Mouse (Mus musculus) neural tube, embryonic 15.5 days (tissue): ENCODE measurements around the gene Hs2st1. TPM values are rescaled to one million over a fixed set of nuclear protein-coding genes. Genes with fewer than 3 reads are reported as not detected.

Experiments used
- ATAC-seq: fragments of 200-750 bp; cut with Nextera tagmentation; 2 replicates; pipeline ENCODE4 v1.8.0; 2017; ENCODE audit warnings: mild to moderate bottlenecking, moderate TSS enrichment, moderate library complexity; ENCODE audit not compliant: low FRiP score
- H3K27ac ChIP-seq: fragments of 300-500 bp; sonication (generic); replicated peaks from 2 replicates; pipeline ENCODE4 v1.5.1; 2015; ENCODE audit warnings: mild to moderate bottlenecking, inconsistent platforms
- H3K27me3 ChIP-seq: fragments of 300-500 bp; sonication (generic); replicated peaks from 2 replicates; pipeline ENCODE4 v1.6.1; 2015; ENCODE audit warnings: inconsistent platforms
- H3K36me3 ChIP-seq: fragments of 300-500 bp; sonication (generic); 2 replicates; pipeline ENCODE4 v1.6.1; 2015; ENCODE audit warnings: inconsistent platforms
- H3K4me1 ChIP-seq: fragments of 300-500 bp; sonication (generic); 2 replicates; pipeline ENCODE4 v1.6.1; 2015; ENCODE audit warnings: inconsistent platforms
- H3K4me2 ChIP-seq: fragments of 300-500 bp; sonication (generic); 2 replicates; pipeline ENCODE4 v1.6.1; 2015; ENCODE audit warnings: inconsistent platforms, mild to moderate bottlenecking, moderate library complexity
- H3K4me3 ChIP-seq: fragments of 300-500 bp; sonication (generic); replicated peaks from 2 replicates; pipeline ENCODE4 v1.5.1; 2015; ENCODE audit warnings: mild to moderate bottlenecking, inconsistent platforms
- H3K9ac ChIP-seq: fragments of 300-500 bp; sonication (generic); replicated peaks from 2 replicates; pipeline ENCODE4 v1.6.1; 2015; ENCODE audit warnings: mild to moderate bottlenecking, inconsistent platforms
- H3K9me3 ChIP-seq: fragments of 300-500 bp; sonication (generic); replicated peaks from 2 replicates; pipeline ENCODE4 v1.6.1; 2016; ENCODE audit warnings: inconsistent platforms
- WGBS: fragments of 180-500 bp; shearing (Covaris S2); methylation state at CpG from one replicate; pipeline ENCODE4 v1.1.7; 2015; ENCODE audit warnings: mixed read lengths; 5-methylcytosine and 5-hydroxymethylcytosine counted together
- polyA plus RNA-seq: library from polyadenylated mRNA; unstranded; fragments of >200 nt; fragmentation: Nextera tagmentation; extraction: Ambion mirVana; gene quantifications from 2 replicates; pipeline ENCODE4 v1.2.1, GENCODE M21; 2015

Gene Hs2st1
- 13.6 and 14.4 TPM in 2 replicates for polyA plus RNA-seq

DNA sequence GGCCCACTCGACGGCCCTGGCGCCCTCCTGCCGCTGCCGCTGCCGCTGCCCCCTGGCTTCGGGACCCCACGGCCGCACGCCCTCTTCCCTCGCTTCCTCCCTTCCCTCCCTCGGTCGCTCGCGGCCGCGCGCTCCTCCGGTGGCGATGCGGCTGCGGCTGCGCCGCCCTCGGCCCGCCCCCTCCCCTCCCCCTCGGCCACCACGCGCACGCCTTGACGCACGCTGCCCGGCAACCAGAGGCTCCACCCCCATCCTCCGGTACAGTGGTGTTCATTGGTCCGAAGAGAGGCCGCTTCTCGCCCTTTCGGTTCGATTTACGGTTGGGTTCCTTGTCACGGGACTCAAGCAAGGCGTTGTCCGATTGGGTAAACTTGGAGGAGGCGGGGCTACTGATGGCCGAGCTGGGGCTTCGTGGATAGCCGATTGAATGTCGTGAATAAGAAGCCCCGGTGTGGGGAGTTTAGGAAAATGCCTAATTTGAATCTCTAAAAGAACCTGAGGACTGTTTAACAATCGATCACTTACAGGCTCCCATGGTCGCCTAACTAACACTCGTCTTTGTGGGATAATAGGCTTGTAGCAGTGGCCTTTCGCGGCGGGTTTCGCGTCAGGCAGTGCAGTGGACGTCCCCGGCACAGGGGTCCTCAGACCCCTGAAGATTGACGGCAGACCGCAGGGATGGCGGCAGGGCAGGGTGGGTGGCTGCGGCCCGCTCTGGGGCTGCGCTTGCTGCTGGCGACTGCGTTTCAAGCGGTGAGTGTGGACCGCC lies at the start of gene Hs2st1, which contains the start of gene Selenof:
Gene Hs2st1, minus strand, starts transcription at position 135 of the 769 bp plus-strand sequence.
Gene Selenof, plus strand, starts transcription at position 258 of the 769 bp plus-strand sequence.
- peak within 1 kb of the TSS; percentile 62 for H3K4me3 ChIP-seq
- H3K9me3 ChIP-seq, result no peaks in the 10 kb centered on the region
- H3K36me3 ChIP-seq, result no peaks in the 10 kb centered on the region
- peak within 1 kb of the TSS; percentile 98 for H3K27ac ChIP-seq
- under 1% methylated on average over 65 of the region's 69 CpGs for WGBS
- H3K4me1 ChIP-seq, result peaks cover 47% of the 10 kb centered on the region
- no peaks in the 10 kb centered on the region for H3K27me3 ChIP-seq
- ATAC-seq, result peak; percentile 99
- H3K9ac ChIP-seq, result peak within 1 kb of the TSS; percentile 89
- H3K4me2 ChIP-seq, result peak within 1 kb of the TSS; percentile 79

DNA sequence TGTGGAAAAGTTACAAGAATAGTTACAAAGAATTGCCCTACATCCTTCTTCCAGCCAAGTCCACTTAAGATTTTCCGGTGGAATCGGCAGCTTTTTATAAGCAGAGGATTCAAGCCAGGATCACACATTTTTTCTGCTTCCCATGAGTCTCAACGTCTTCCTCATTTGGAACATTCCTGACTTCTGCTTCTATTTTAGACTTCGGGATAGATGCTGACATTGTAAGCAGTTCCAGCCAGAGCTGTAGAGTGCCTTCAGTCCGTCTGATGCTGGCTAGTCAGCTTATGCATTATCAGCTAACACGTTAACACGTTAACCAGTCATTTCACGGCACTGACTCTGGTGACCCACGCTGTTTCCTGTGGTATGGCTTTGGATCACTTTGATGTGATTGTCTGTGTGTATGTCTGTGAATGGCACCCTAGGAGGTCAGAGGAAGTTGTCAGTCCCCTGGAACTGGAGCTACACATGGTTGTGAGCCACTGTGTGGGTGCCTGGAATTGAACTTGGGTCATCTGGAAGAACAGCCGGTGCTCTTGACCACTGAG lies 47.7 kb upstream of the Hs2st1 start:
- Histone ChIP-seq H3K27ac (no peak overlapping the region), H3K4me1 (peaks cover 32% of the 10 kb centered on the region), H3K4me2 (no peak overlapping the region), H3K9me3 (no peaks in the 10 kb centered on the region), H3K9ac (no peak overlapping the region), H3K36me3 (no peaks in the 10 kb centered on the region), H3K27me3 (no peaks in the 10 kb centered on the region), H3K4me3 (no peak overlapping the region)
- 83% methylated on average over 10 of the region's 10 CpGs for WGBS
- ATAC-seq, result no peak

GRCm38 (mm10) chr3:144616654-144617425 lies 46.9 kb upstream of the Hs2st1 start:
- WGBS, result 32% methylated on average over 8 of the region's 8 CpGs
- Histone ChIP-seq H3K9ac (no peak overlapping the region), H3K4me3 (no peak overlapping the region)

DNA sequence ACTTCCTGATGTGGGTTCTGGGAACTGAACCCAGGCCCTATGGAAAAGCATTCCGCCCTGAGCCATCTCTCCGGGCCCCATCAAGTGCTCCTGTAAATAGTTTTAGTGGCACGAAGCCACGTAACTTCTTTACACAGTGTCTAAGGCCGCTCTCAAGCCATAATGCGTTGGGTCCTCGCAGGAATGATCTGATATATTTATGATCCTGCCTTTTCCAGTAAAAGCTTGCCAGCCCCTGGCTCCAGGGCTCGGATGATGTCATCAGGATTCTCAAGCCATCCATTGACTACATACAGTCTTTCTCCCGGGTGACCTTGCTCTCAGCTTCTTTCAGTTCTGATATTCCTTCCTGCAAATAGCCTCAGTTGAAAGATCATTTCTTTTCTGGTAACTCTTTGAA lies 45.5 kb upstream of the Hs2st1 start:
- ATAC-seq, result no peak
- Histone ChIP-seq H3K27me3 (no peaks in the 10 kb centered on the region), H3K36me3 (no peaks in the 10 kb centered on the region), H3K27ac (no peak overlapping the region), H3K4me1 (peaks cover 41% of the 10 kb centered on the region), H3K9ac (no peak overlapping the region), H3K4me3 (no peak overlapping the region), H3K9me3 (no peaks in the 10 kb centered on the region), H3K4me2 (no peak overlapping the region)
- 55% methylated on average over 9 of the region's 9 CpGs for WGBS

More at GRCm38 (mm10) chr3:144616654-144617425, 46.9 kb upstream of the Hs2st1 start:
- Histone ChIP-seq H3K4me1 (peaks cover 34% of the 10 kb centered on the region), H3K27me3 (no peaks in the 10 kb centered on the region), H3K36me3 (no peaks in the 10 kb centered on the region), H3K9me3 (no peaks in the 10 kb centered on the region), H3K27ac (no peak overlapping the region), H3K4me2 (no peak overlapping the region)
- peak; percentile 87 for ATAC-seq

DNA sequence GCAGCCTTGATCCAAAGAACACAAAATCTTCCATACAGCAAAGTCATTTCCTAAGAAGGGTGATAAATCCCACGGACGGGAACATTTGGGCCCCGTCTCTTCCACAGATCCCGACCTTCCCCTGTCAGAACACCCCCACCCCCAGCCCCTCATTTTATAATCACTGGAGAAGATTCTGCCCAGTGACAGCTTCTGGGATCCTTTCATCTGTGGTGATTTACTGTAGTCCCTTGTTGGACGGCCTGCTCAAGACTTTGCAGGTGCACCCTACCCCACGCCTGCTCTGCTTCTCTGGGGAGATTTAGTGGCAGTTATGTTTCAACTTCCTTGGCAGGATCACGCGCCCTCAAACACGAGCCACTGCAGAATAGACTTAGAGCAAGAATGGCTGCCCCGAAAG lies 44.7 kb upstream of the Hs2st1 start:
- Histone ChIP-seq H3K36me3 (no peaks in the 10 kb centered on the region), H3K4me3 (no peak overlapping the region), H3K27ac (no peak overlapping the region), H3K9ac (no peak overlapping the region), H3K4me1 (peaks cover 41% of the 10 kb centered on the region), H3K27me3 (no peaks in the 10 kb centered on the region), H3K4me2 (no peak overlapping the region), H3K9me3 (no peaks in the 10 kb centered on the region)
- WGBS, result 28% methylated on average over 10 of the region's 10 CpGs
- no peak for ATAC-seq

DNA sequence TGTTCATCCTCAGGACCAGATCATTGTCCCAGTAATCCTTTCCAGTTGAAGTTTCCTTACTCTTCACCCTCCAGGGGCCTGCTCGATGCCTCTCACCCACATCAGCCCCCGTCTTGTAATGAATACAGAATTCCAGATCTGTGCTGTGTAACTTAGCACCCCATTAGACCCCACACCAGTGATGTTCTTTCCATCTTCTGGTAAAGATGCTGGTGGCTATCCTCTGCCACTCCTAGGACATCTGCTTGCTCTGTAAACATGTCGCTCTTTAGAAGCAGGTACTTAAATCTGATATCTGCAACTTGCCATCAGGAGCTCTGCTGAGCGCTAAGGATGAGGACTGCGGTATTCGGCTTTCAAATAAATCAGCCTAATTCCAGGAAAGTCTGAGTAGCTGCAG lies 44.3 kb upstream of the Hs2st1 start:
- no peak for ATAC-seq
- no peak overlapping the region for H3K4me2 ChIP-seq
- no peaks in the 10 kb centered on the region for H3K36me3 ChIP-seq
- H3K9me3 ChIP-seq, result no peaks in the 10 kb centered on the region
- no peak overlapping the region for H3K9ac ChIP-seq
- peaks cover 41% of the 10 kb centered on the region for H3K4me1 ChIP-seq
- H3K4me3 ChIP-seq, result no peak overlapping the region
- H3K27ac ChIP-seq, result no peak overlapping the region
- 65% methylated on average over 6 of the region's 6 CpGs for WGBS
- H3K27me3 ChIP-seq, result no peaks in the 10 kb centered on the region

GRCm38 (mm10) chr3:144612382-144612781 lies 42.4 kb upstream of the Hs2st1 start:
- WGBS, result 78% methylated on average over 6 of the region's 6 CpGs
- no peak overlapping the region for H3K4me2 ChIP-seq
- H3K27ac ChIP-seq, result no peak overlapping the region
- H3K27me3 ChIP-seq, result no peaks in the 10 kb centered on the region
- no peaks in the 10 kb centered on the region for H3K9me3 ChIP-seq
- H3K36me3 ChIP-seq, result no peaks in the 10 kb centered on the region
- no peak overlapping the region for H3K4me3 ChIP-seq
- no peak for ATAC-seq
- no peak overlapping the region for H3K9ac ChIP-seq
- peaks cover 41% of the 10 kb centered on the region for H3K4me1 ChIP-seq

GRCm38 (mm10) chr3:144611626-144612271 lies 41.8 kb upstream of the Hs2st1 start:
- 56% methylated on average over 8 of the region's 8 CpGs for WGBS
- Histone ChIP-seq H3K9ac (no peak overlapping the region), H3K36me3 (no peaks in the 10 kb centered on the region), H3K27me3 (no peaks in the 10 kb centered on the region), H3K4me3 (no peak overlapping the region), H3K4me1 (peaks cover 35% of the 10 kb centered on the region), H3K4me2 (no peak overlapping the region), H3K9me3 (no peaks in the 10 kb centered on the region), H3K27ac (no peak overlapping the region)
- no peak for ATAC-seq

GRCm38 (mm10) chr3:144610759-144611158 lies 40.8 kb upstream of the Hs2st1 start:
- Histone ChIP-seq H3K27me3 (no peaks in the 10 kb centered on the region), H3K4me1 (peaks cover 27% of the 10 kb centered on the region), H3K4me2 (no peak overlapping the region), H3K9ac (no peak overlapping the region), H3K4me3 (no peak overlapping the region), H3K36me3 (no peaks in the 10 kb centered on the region), H3K27ac (no peak overlapping the region), H3K9me3 (no peaks in the 10 kb centered on the region)
- 40% methylated on average over 5 of the region's 5 CpGs for WGBS
- no peak for ATAC-seq

- Histone ChIP-seq H3K9ac (no peak overlapping the region), H3K27ac (no peak overlapping the region), H3K36me3 (no peaks in the 10 kb centered on the region), H3K4me3 (no peak overlapping the region), H3K4me2 (no peak overlapping the region), H3K4me1 (0 out of 2 replicates have a peak, but pooled peaks cover 9% of the 10 kb centered on the region), H3K9me3 (no peaks in the 10 kb centered on the region), H3K27me3 (no peaks in the 10 kb centered on the region)
- ATAC-seq, result no peak
- 96% methylated on average over 5 of the region's 5 CpGs for WGBS
Measured at GRCm38 (mm10) chr3:144608090-144608489, 38.1 kb upstream of the Hs2st1 start.

DNA sequence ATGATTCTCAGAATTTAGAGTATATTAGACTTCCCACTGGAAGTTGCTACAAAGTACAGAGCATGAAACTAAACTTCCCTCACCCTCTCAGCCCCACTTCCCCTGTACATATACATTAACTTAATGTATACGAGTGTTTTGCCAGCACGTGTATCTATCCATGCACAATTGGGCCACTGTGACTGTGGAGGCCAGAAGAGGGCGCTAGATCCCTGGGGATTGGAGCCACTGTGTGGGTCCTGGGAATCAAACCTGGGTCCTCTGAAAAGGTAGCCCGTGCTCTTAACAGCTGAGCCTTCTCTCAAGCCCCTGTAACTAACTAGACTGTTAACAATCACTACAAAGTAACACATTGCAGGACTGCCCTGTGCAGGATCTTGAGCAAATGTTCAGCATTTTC lies 36.5 kb upstream of the Hs2st1 start:
- WGBS, result 74% methylated on average over 4 of the region's 4 CpGs
- no peak for ATAC-seq
- no peak overlapping the region for H3K4me2 ChIP-seq

More for the DNA sequence above, 36.5 kb upstream of the Hs2st1 start:
- Histone ChIP-seq H3K27ac (no peak overlapping the region), H3K27me3 (no peaks in the 10 kb centered on the region), H3K4me1 (0 out of 2 replicates have a peak, but pooled peaks cover 4% of the 10 kb centered on the region), H3K9ac (no peak overlapping the region), H3K4me3 (no peak overlapping the region), H3K9me3 (no peaks in the 10 kb centered on the region), H3K36me3 (no peaks in the 10 kb centered on the region)
